Comparison of ENCODE assay signal across 17 mouse cellular contexts in the genomic region with DNA sequence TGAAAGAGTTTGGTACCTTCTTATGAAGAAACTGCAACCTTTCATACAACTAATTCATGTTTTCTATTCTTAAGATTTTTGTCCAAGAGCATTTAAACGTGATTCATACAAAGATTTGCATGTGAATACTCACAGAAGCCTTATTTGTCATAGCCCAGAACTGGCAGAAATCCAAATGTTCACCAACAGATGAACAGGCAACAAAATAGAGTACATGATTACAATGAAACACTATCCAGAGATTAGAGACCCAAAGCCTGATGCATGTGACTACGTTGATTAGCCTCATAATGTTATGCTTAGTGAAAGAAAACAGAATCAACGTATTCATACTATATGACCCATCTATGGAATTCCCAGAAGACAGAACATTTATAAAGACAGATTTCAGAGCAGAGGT.
"Had no signal": no experiment of that assay in that cellular context is flagged by ENCODE, and none has a peak within 500 bp of the region (broad histone marks: within the 10 kb centered on the region; RNA-seq: fewer than 3 reads in every experiment).

No protein-coding gene starts in this region.

- H3K4me3 ChIP-seq: lung, embryonic 15.5 days; megakaryocyte, embryonic 14.5 days; midbrain, embryonic 13.5 days; neural tube, embryonic 12.5 days; stomach, embryonic 15.5 days had no signal

- H3K9ac ChIP-seq: lung, embryonic 15.5 days; midbrain, embryonic 13.5 days; neural tube, embryonic 12.5 days; stomach, embryonic 15.5 days had no signal

- H3K4me1 ChIP-seq: lung, embryonic 15.5 days; megakaryocyte, embryonic 14.5 days; midbrain, embryonic 13.5 days; neural tube, embryonic 12.5 days; stomach, embryonic 15.5 days had no signal

- H3K27ac ChIP-seq: lung, embryonic 15.5 days; macrophage; midbrain, embryonic 13.5 days; neural tube, embryonic 12.5 days; stomach, embryonic 15.5 days; stomach, postnatal 0 days had no signal

- ATAC-seq: lung, postnatal 0 days; midbrain, embryonic 13.5 days; midbrain, embryonic 16.5 days had no signal

- H3K9me3 ChIP-seq: lung, embryonic 15.5 days; megakaryocyte, embryonic 14.5 days; midbrain, embryonic 13.5 days; neural tube, embryonic 12.5 days; stomach, embryonic 15.5 days had no signal

- DNase-seq: lung, adult 2 months; lung, postnatal 14 days; lung, postnatal 36 days; right cerebral cortex, postnatal 14 days; thymus, adult 2 months; thymus, postnatal 25 days; thymus, postnatal 4 days had no signal

- H3K27me3 ChIP-seq: lung, embryonic 15.5 days; megakaryocyte, embryonic 14.5 days; midbrain, embryonic 13.5 days; neural tube, embryonic 12.5 days; stomach, embryonic 15.5 days had no signal

- H3K4me2 ChIP-seq: lung, embryonic 15.5 days; midbrain, embryonic 11.5 days; midbrain, embryonic 13.5 days; neural tube, embryonic 12.5 days; stomach, embryonic 15.5 days had no signal

- H3K36me3 ChIP-seq: lung, embryonic 15.5 days; midbrain, embryonic 13.5 days; neural tube, embryonic 12.5 days; stomach, embryonic 15.5 days had no signal
